Comparison of ENCODE assay signal across 8 mouse cellular contexts in the genomic region with DNA sequence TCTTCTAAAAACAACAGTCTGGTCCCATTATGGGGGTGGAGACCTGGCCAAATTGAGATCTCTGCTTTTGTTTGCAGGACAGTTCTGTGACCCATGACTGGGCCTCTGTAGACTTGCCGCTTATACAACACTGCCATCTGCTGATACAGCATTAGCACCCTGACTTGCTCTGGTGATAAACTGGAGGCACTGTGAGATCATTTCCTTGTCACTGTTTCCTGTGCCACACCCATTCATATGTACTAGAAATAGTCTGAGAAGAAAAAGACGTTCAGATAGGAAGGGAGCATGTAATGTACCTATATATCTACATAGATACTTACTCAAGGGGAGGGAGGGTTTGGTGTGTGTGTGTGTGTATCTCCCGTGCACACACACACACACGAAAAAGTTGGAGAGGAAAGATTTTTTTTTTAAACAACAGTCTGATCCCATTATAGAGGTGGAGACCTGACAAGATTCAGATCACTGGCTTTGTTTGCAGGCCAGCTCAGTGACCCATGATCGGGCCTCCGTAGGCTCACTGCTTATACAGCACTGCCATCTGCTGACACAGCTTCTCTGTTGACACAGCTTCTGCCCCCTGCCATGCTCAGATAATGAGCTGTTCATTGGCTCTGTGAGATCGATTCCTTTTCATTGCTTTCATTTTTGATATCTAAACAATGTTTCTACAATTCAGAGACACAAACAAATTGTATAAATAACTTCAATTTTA.
DNase-seq lines count a peak whose midpoint lies in the region; ATAC-seq and TF ChIP-seq lines count a peak whose summit lies in the region.

No protein-coding gene starts in this region.

- ATAC-seq in liver, embryonic 15.5 days (ENCODE audit: insufficient read depth): peak; percentile 86

- DNase-seq in 416B (ENCODE audit: low read depth): peak; percentile 90
- DNase-seq in ES-E14 (ENCODE audit: low read depth, low spot score): no peak
- peak; percentile 59 for DNase-seq in cerebellum, adult 9-11 months
- DNase-seq in heart, adult 2 months: peak in 1 of 2 experiments; percentile 32
- peak; percentile 51 for DNase-seq in kidney, adult 18-20 months
- DNase-seq in neural tube, embryonic 10.5 days (ENCODE audit: extremely low spot score, low spot score): peak; percentile 53
- DNase-seq in thymus, postnatal 36 days: peak; percentile 50 to 60

- TF ChIP-seq EP300 in heart, adult 2 months (IDR thresholded peaks at IDR 0.05; ENCODE audit: insufficient read depth, low read depth, low read length): no peak

- no peak for TF ChIP-seq POLR2A in heart, adult 2 months (IDR thresholded peaks at IDR 0.05; ENCODE audit: insufficient read depth, low read depth, low read length)

- no peaks in the 10 kb centered on the region for H3K4me1 ChIP-seq in ES-E14 (ENCODE audit: control insufficient read depth in 2 of 2, insufficient read depth in 2 of 2, low read length in 2 of 2, poor library complexity in 1 of 2)
- no peaks in the 10 kb centered on the region for H3K4me1 ChIP-seq in heart, adult 2 months (ENCODE audit: control insufficient read depth, insufficient read depth, low read length)
- H3K4me1 ChIP-seq in liver, embryonic 15.5 days (replicated peaks): peaks cover 30% of the 10 kb centered on the region

- peak overlapping the region; percentile 59 for H3K4me2 ChIP-seq in liver, embryonic 15.5 days

- H3K4me3 ChIP-seq in ES-E14 (ENCODE audit: insufficient read depth in 1 of 2, low read depth in 1 of 2, low read length in 2 of 2, poor library complexity in 1 of 2, severe bottlenecking in 1 of 2): no peak overlapping the region
- H3K4me3 ChIP-seq in heart, adult 2 months: no peak overlapping the region
- H3K4me3 ChIP-seq in liver, embryonic 15.5 days (replicated peaks): 0 out of 2 replicates have a peak overlapping the region, but pooled peaks have one; percentile 1

- intact Hi-C loops in heart, adult 2 months (cut with DNase I): no loop called here

- H3K9me3 ChIP-seq in ES-E14 (ENCODE audit: control insufficient read depth, insufficient read depth, low read depth, low read length): no peaks in the 10 kb centered on the region
- no peaks in the 10 kb centered on the region for H3K9me3 ChIP-seq in liver, embryonic 15.5 days (replicated peaks)

- no peaks in the 10 kb centered on the region for H3K27me3 ChIP-seq in heart, adult 2 months (ENCODE audit: control insufficient read depth, insufficient read depth, low read length)
- H3K27me3 ChIP-seq in liver, embryonic 15.5 days: no peaks in the 10 kb centered on the region

- TF ChIP-seq CTCF in heart, adult 2 months (IDR thresholded peaks at IDR 0.05): peak; percentile 63

- no peak overlapping the region for H3K9ac ChIP-seq in ES-E14 (ENCODE audit: insufficient read depth, low read depth, low read length, poor library complexity, severe bottlenecking)
- H3K9ac ChIP-seq in heart, adult 2 months (ENCODE audit: low read depth, low read length): no peak overlapping the region
- H3K9ac ChIP-seq in liver, embryonic 15.5 days: no peak overlapping the region

- in situ Hi-C loops in ES-E14 (cut with MboI; ENCODE audit: low sequenced_read_pairs in 2 of 2, unreplicated experiment in 2 of 2): no loop called here

- no peaks in the 10 kb centered on the region for H3K79me2 ChIP-seq in heart, adult 2 months (replicated peaks; ENCODE audit: control insufficient read depth, insufficient read depth, low read length)

- no peaks in the 10 kb centered on the region for H3K36me3 ChIP-seq in ES-E14 (ENCODE audit: control insufficient read depth, insufficient read depth, low read length, poor library complexity, severe bottlenecking)
- no peaks in the 10 kb centered on the region for H3K36me3 ChIP-seq in heart, adult 2 months (ENCODE audit: control insufficient read depth, insufficient read depth, low read length)
- no peaks in the 10 kb centered on the region for H3K36me3 ChIP-seq in liver, embryonic 15.5 days (replicated peaks)

- 11% methylated on average over 7 of the region's 7 CpGs for WGBS in heart, adult 2 months
- WGBS in liver, embryonic 15.5 days (ENCODE audit: insufficient replicate concordance): 4% methylated on average over 7 of the region's 7 CpGs

- H3K27ac ChIP-seq in ES-E14 (ENCODE audit: insufficient read depth, low read depth, low read length, poor library complexity, severe bottlenecking): no peak overlapping the region
- H3K27ac ChIP-seq in heart, adult 2 months: no peak overlapping the region
- H3K27ac ChIP-seq in liver, embryonic 15.5 days (replicated peaks): peak overlapping the region; percentile 69

TF ChIP-seq in ES-E14, 5 proteins besides CTCF, POLR2A, EP300 and RAD21:
- TF ChIP-seq ZC3H11A (IDR thresholded peaks at IDR 0.05; ENCODE audit: borderline replicate concordance, low read depth, low read length) (peak; percentile 49; the same call in 1 of the 2 replicates), CHD2 (IDR thresholded peaks at IDR 0.05; ENCODE audit: low read depth, low read length) (no peak)
